Mouse (Mus musculus): ENCODE results near the gene Scaf4. TPM values are rescaled to one million over a fixed set of nuclear protein-coding genes. Genes with fewer than 3 reads are reported as not detected.
"Not testable (repeated sequence)": the region's sequence is repeated elsewhere in the genome, so short reads cannot be mapped to it uniquely, and the experiment has no call there.

Gene Scaf4
- total RNA-seq, 2 experiments from 2014 or later: 43.7 to 46.8 TPM

GRCm38 (mm10) chr16:90242426-90243304 lies 41.6 kb downstream of the Scaf4 start:
- no peak for DNase-seq (ENCODE audit: low spot score in 2 of 2)

GRCm38 (mm10) chr16:90241875-90242274 lies 42.4 kb downstream of the Scaf4 start:
- no peak for DNase-seq (ENCODE audit: low spot score in 2 of 2)

GRCm38 (mm10) chr16:90239128-90239746 lies 45.1 kb downstream of the Scaf4 start:
- DNase-seq (ENCODE audit: low spot score in 2 of 2): no peak

DNA sequence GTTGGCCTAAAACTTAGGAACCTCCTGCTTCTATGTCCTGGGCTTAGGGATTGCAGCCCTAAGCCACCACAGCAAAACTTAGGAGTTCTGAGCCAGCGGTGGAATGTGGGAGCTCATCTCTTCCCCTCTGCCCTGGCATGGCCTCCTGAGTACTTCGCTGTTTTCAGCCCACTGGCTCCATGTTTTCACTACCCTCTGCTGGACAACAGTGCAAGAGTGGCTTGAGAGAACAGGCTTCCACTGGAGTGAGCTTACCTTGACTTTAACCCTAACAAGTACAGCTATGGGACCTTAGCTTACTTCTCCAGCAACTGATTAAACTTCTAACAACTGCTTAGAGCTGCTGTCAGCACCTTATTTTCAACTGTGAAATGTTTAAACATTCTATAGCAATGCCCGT lies 49.1 kb downstream of the Scaf4 start:
- no peak for DNase-seq (ENCODE audit: low spot score in 2 of 2)

DNA sequence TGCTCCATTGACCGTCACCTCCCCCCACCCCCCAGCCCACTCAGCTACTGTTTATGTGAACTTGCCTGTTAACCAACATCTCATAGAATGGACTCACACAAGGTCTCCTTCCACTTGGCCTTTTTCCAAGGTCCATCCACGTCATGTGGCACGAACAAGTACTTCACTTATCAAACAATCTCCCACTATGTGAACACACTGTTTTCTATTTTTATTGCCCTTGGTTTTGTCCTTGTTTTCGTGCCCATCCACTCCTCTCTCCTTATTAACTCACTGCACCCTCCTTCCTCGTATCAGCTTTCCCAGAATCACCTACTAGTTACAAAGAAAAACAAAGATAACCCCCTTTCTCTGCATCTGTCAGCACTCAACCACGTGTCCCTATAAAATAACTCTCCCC lies 49.7 kb downstream of the Scaf4 start:
- DNase-seq (ENCODE audit: low spot score in 2 of 2): no peak

- no peak for DNase-seq (ENCODE audit: low spot score in 2 of 2)
Observed at GRCm38 (mm10) chr16:90233702-90234101, 50.6 kb downstream of the Scaf4 start.

DNA sequence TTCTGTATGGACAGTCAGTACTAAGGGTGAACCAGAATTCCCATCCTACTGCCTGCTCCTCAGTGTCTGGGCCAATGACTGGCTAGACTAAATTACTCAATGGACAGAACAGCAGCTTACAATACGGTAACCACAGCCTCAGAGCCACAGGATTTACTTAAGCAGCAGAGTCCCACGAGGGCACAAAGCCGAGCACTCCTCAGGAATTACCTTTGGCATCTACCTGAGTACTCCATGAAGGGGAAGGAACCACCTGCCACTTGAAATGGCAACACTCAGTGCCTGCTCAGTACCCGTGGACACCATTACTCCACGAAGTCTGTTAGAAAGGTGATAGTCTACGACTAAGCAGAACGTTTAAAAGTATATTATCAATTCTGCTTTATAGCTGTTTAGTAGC lies 53.0 kb downstream of the Scaf4 start:
- no peak for DNase-seq (ENCODE audit: low spot score in 2 of 2)

- no peak for DNase-seq (ENCODE audit: low spot score in 2 of 2)
Observed at GRCm38 (mm10) chr16:90229897-90230296, 54.4 kb downstream of the Scaf4 start.

GRCm38 (mm10) chr16:90221441-90222070 lies 62.7 kb downstream of the Scaf4 start:
- no peak for DNase-seq (ENCODE audit: low spot score in 2 of 2)

GRCm38 (mm10) chr16:90220892-90221431 lies 63.3 kb downstream of the Scaf4 start:
- DNase-seq (ENCODE audit: low spot score in 2 of 2): peak in 1 of 2 experiments; percentile 55

GRCm38 (mm10) chr16:90220026-90220891 lies 64.0 kb downstream of the Scaf4 start, which contains the start of gene Sod1:
Sod1 (plus strand) TSS chr16:90220754.
- peak; percentile 85 to 94 for DNase-seq (ENCODE audit: low spot score in 2 of 2)

- not testable (repeated sequence) for DNase-seq (ENCODE audit: low spot score in 2 of 2)
Observed at GRCm38 (mm10) chr16:90219445-90219844, 64.9 kb downstream of the Scaf4 start.

DNA sequence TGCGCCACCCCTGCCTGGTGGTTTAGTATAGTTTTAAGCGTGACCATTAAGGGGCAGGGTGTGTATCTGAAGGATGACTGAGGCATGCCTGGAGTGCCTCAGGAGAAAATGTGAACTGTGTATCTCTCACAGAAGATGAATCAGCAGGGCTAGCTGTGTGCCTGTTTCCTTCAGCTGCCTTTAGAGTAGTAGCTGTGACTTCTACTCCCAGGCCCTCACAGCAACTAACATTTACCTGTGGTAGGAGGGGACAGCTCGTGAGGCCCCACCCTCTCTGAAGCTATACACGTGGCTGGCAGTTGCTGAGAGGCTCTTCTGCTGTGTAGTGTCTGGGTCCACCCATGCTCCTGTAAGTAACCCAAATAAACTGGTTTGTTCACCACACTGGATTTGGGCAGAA lies 66.4 kb downstream of the Scaf4 start:
- no peak for DNase-seq (ENCODE audit: low spot score in 2 of 2)

DNA sequence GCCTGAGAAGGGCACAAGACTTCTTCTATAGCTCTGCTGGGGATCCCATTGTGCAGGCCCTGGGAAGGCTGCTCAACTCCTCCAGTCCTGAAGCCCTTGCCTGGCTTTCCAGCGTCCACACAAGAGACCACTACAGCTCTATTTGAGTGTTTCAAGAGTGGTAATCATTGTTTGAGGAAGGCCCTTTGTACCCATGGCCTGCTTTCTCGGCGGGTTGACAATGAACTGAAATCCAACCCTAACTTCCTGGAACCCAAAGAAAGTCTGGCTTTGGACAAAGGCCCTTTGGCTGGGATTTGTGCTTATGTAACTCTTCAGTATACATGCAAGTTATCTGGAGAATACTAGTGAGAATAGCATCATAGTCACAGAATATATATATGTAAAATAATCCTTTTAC lies 66.9 kb downstream of the Scaf4 start:
- no peak for DNase-seq (ENCODE audit: low spot score in 2 of 2)

- DNase-seq (ENCODE audit: low spot score in 2 of 2): no peak
Observed at GRCm38 (mm10) chr16:90216414-90216813, 67.9 kb downstream of the Scaf4 start.

GRCm38 (mm10) chr16:90215879-90216278 lies 68.4 kb downstream of the Scaf4 start:
- not testable (repeated sequence) for DNase-seq (ENCODE audit: low spot score in 2 of 2)

GRCm38 (mm10) chr16:90214731-90215565 lies 69.4 kb downstream of the Scaf4 start:
- DNase-seq (ENCODE audit: low spot score in 2 of 2): no peak

DNA sequence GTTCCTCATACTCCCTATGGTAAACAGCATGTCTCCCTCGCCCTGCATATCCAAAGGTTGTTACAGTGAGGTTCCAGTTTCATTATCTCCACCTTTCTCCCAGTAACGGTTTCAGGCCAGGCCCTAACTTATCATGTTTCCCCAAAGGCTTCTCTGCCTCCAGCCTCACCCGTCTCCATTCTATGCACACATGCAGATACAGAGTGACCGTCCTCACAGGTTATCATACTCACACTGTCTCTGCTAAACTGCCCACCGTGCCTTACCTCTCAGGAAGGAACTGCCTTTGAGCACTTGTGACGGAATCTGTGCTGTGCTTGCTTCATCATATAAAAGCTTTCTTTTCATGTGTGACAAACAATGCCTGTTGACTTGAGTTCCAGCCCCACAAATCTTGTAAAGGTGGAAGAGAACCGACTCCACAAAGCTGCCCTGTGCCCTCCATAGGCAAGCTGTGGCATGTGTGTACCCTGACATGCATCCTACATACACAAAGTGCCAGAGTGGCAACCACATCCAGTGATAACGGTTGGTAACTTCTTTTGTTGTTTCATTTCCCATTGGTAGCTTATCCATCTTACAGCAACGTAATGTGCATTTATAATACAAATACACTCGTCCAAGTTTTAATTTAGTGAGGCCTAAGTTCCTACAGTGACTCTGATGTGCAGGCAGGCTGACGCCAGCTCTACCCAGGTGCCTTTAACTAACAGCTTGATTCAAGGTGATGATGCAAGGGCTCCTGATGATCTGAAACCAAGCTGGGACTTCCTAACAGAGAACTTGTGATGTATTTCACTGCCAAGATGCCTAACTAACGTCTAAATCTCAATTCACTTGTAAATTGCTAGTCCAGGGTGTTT lies 70.6 kb downstream of the Scaf4 start:
- DNase-seq (ENCODE audit: low spot score in 2 of 2): no peak

DNA sequence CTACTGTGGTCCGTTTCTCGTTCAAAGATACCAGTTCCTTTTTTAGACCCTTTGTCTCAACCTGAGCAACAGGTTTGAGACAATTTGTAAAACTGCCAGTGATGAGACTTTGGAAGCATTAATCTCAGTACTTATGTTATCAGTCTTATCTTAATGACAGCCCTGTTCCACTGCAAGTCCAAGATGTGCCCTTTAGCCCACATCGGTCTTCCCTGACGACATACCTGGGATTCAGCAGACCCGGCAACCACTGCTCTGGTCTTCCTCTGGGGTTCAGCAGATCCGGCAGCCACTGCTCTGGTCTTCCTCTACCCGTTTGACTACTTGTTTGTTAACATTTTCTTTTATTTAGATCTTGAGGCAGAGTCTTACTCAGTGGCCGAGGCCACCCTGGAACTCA lies 72.5 kb downstream of the Scaf4 start:
- no peak for DNase-seq (ENCODE audit: low spot score in 2 of 2)

All from layer of hippocampus, adult 18-20 months (tissue).